Mouse (Mus musculus): ENCODE results near the gene Omp.

Gene Omp

GRCm38 (mm10) chr7:98142247-98142646 is 3.1 kb downstream of the Omp start:
- no peak for DNase-seq (ENCODE audit: low read depth)

DNA sequence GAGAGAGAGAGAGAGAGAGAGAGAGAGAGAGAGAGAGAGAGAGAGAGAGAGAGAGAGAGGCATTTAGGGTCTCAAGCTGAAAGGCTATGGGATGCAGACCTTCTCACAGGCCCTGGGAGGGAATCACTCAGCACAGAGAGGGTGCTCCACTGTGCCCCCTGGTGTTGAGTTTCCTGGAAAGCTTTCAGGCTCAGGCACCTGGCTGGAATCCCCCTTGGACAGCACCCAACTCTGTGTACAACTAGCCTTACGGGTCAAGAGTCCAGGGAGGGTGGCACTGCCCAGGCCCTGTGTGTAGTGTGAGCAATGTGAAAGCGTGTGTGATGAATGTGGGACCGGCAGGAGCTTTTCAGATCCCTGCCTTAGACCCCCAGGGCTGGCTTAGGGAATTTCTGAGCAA is 4.1 kb downstream of the Omp start:
- no peak for DNase-seq (ENCODE audit: low read depth)

GRCm38 (mm10) chr7:98140597-98140996 is 4.7 kb downstream of the Omp start:
- no peak for DNase-seq (ENCODE audit: low read depth)

DNA sequence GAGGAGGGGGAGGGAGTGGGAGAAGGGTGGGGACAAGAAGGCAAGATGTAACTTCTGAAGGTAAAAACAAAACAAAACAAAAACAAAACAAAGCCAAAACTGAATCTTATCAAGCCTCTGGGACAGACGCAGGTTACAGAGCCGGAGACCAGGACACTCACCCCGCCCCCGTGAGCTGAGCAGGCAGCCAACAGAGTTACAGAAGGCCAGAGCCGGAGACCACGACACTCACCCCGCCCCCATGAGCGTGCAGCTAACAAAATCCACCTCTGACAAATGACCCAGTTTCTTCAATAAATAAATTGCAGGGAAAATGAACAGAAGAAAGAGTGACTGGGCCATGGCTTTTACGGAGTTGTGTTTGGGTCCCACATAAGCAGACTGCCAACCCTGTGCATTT is 6.1 kb downstream of the Omp start:
- DNase-seq (ENCODE audit: low read depth), result no peak

DNA sequence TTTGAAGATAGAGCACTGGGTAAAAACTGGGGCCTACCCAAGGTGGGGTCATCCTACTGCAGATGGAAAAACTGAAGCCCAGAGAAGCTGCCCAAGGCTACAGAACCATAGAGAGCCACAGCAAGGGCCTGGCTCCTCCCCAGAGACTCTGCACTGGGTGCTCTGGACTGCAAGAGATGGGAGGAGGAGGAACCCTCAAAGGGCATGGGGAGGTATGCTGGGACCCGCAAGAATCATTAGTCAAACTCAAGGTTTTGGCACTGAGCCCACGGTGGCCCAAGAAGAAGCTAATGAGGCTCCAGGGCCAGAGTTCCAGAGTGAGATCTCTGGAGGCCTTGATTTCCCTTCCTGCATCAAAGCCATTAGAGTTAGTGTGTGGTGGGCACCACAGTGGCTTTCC is 7.3 kb downstream of the Omp start:
- DNase-seq (ENCODE audit: low read depth), result no peak

DNA sequence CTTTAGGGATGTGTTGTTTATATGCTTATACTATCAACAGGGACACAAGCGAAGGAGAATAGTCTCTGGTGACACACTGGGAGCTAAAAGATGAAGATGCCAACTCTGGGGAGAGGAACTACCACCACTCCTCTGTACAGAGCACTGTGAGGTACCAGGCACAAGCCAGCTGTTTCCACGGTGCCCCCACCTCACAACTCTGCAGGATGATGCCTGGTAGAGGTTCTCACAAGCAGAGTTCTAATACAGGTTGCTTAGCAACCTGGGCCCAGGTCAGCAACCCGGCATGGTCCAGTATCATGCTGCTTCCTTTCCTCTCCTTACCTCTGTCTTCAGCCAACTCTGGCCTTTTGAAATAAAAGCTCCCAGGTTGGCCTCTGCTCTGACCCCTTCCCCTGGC is 7.7 kb downstream of the Omp start:
- no peak for DNase-seq (ENCODE audit: low read depth)

DNA sequence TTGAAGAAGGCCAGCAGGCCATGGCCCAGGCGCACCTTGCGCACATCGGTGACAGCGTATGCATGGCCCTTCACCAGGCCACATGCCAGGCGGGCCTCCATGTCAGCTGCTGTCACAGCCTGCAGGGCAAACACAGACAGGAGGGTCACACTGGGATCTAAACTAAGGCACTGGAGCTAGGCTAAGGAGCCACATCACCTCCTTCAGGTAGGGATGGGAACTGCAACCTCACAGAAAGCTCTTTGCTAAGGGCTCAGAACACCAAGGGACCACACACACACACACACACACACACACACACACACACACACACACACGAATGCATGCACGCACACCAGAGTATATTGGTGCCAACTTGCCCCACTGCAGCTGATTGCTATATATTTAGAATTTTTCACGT is 13.6 kb downstream of the Omp start:
- no peak for DNase-seq (ENCODE audit: low read depth)

GRCm38 (mm10) chr7:98125473-98125872 is 19.8 kb downstream of the Omp start:
- peak; percentile 48 for DNase-seq (ENCODE audit: low read depth)

GRCm38 (mm10) chr7:98124701-98125100 is 20.6 kb downstream of the Omp start:
- DNase-seq (ENCODE audit: low read depth), result no peak

- no peak for DNase-seq (ENCODE audit: low read depth)
These were observed 23.6 kb downstream of the Omp start for GRCm38 (mm10) chr7:98121673-98122072.

- no peak for DNase-seq (ENCODE audit: low read depth)
These were observed 24.1 kb downstream of the Omp start for GRCm38 (mm10) chr7:98121241-98121640.

GRCm38 (mm10) chr7:98120325-98120724 is 25.0 kb downstream of the Omp start:
- DNase-seq (ENCODE audit: low read depth), result peak; percentile 46

DNA sequence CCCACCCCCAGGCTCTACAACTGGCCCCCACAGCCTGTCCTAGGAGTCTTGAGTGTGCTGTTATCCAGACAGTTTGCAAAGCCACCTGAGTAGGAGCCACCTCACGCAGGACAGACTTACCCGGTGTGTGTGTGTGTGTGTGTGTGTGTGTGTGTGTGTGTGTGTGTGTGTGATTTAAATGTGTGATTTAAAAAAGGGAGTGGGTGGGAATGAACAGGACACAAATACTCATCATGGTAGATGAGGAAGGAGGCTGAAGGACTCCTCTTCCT is 25.4 kb downstream of the Omp start:
- no peak for DNase-seq (ENCODE audit: low read depth)

DNA sequence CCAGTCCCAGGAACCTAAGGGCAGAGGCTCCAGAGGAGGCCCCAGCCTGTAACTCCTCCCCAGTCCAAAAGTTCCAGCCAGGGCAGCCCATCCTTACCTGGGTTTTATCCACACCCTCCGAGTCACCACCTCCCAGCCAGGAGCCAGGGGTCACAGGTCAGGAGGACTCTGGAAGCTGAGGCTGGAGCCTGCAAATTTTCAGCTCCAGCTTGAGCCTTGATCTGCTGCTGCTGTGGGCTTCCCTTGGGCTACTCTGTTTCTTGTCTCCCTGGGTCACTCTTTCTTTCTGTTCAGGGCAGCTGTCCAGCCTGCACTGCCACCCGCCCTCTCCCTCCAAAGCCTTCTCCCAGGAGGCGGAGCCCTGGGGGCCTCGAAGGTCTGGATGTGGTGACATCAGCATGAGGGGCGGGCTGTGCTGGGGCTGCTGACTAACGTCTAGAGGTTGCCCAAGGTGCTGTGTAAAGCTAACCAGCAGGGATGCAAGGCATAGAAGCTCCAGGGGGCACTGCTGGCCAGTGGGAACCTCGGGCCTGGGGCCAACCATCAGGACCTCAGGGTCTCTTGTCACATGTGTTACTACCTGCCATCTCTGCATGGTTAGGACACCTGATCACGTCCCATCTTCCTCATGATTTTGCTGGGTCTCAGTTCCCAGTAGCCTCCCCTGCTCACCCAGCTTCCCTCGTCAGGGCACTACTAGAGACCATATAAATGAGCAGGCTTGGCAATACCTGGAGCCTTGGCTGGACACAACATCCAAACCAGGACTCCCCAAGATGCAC is 25.9 kb downstream of the Omp start, which contains the start of gene Myo7a:
Gene Myo7a (minus strand): TSS at position 346 of the 782 bp plus-strand sequence.
- DNase-seq (ENCODE audit: low read depth), result no peak

DNA sequence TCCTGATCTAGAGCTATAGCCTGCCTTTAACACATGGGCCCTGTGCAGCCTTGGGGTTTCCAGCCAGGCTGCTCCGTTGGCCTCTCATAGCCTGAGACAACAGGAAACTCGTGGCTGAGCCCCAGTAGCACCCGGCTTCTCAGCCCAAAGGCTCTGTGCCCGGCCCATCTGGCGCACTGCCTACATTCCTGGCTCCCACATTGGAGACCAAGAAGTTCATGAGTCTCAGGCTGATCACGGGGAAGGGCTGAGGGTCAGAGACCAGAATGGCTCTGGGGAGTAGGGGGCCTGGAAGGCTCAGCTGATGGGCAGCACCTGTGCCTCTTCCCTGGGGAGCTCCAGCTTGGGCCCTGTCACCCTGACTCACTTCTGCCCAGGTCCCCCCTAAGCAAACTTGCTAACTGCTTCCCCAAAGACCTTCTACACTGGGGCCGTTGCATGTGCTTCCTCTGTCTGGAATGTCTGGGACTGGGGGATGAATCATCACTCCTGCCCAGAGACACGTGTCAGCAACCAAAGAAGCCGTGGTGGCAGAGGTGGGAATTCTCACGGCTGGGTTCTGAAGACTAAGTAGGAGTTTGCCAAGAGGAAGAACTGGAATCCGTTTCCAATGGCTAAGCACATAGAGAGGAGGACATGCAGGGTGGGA is 28.2 kb downstream of the Omp start:
- no peak for DNase-seq (ENCODE audit: low read depth)

DNA sequence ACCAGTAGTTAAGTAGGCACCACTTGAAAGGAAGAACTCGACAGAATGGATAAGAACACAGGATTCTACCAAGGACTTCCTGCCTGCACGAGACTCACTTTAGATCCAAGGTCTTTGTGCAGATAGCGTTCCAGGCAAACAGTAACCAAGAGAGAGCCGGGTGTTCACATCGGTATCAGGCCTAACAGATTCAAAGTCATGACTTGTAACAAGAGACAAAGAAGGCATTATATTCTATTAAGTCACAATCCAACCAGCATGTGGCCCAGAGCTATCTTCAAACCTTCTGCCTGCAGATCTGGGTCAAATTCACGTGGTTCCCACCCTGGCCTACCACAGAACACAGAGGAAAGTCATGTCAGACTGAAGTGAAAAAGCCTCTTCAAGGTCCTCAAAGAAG is 30.6 kb downstream of the Omp start:
- no peak for DNase-seq (ENCODE audit: low read depth)

DNA sequence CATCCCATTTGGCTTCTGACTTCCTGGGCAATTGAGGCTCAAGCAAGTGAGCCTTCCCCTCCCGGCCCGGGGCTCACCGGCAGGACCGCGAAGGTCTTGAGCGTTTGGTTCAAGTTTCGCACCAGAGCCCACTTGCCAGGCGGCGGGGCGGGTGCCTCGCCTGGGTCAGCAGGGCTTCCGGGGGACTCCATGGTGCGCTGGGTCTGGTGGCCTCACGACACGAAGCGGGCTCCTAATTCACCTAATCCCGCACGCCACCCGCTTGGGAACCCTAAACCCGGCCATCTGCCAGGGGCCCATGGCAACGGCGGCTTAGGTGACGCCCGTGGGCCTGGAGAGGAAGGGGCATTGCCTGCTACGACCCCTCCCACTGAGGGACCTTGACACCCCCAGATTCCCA is 34.1 kb downstream of the Omp start:
- DNase-seq (ENCODE audit: low read depth), result no peak

- no peak for DNase-seq (ENCODE audit: low read depth)
These were observed 35.5 kb downstream of the Omp start for GRCm38 (mm10) chr7:98109771-98110170.

DNA sequence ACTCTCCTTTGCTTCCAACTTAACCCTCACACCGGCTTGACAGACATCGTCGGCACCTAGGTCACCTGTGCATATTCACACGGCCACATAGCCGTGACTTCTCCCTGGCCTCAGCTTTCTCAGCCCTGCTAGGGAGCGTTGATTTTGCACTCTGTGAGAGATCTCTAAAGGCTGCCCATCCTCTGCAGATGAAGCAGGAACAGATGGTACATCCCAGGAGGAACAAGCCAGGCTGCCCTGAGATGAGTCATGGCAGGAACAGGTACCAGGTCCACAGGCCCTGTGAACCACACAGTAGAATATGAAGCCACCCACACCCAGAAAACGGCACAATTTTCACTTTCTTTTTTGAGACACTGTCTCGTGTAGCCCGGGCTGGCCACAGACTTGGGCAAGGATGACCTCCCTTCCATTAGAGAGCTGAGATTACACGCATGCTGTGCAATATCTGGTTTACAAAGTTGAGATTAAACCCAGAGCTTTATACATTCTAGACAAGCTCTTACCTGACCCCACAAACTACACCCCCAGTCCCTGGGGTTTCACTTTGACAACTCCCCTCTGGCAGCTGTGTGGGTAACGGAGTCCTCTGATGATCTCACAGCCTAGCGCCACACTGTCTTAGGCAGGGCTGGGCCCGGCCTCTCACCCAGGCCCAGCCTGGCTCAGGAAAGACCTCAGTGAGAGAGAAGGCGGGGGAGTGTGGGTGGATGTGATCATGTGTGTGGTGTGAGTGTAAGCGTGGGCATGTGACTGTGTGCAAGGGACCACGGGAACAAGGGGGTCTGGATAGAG is 36.5 kb downstream of the Omp start:
- no peak for DNase-seq (ENCODE audit: low read depth)

DNA sequence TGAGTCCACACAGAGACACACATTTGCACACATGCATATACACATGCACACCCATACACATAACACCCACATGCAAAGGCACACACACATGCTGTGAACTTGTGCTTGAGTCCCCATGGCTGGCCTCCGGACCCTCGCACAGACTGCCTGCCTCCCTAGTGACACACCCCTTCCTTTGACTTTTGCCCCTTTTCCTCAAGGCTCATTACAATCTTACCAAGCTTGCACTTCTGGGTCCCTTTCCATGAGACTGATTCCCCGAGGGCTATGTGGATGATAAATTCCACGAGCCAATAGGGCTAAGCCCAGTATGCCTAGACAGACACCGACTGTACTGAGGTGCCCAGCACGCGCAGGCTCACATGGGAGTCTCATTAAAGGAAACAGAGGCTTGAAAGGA is 39.0 kb downstream of the Omp start:
- DNase-seq (ENCODE audit: low read depth), result no peak

DNA sequence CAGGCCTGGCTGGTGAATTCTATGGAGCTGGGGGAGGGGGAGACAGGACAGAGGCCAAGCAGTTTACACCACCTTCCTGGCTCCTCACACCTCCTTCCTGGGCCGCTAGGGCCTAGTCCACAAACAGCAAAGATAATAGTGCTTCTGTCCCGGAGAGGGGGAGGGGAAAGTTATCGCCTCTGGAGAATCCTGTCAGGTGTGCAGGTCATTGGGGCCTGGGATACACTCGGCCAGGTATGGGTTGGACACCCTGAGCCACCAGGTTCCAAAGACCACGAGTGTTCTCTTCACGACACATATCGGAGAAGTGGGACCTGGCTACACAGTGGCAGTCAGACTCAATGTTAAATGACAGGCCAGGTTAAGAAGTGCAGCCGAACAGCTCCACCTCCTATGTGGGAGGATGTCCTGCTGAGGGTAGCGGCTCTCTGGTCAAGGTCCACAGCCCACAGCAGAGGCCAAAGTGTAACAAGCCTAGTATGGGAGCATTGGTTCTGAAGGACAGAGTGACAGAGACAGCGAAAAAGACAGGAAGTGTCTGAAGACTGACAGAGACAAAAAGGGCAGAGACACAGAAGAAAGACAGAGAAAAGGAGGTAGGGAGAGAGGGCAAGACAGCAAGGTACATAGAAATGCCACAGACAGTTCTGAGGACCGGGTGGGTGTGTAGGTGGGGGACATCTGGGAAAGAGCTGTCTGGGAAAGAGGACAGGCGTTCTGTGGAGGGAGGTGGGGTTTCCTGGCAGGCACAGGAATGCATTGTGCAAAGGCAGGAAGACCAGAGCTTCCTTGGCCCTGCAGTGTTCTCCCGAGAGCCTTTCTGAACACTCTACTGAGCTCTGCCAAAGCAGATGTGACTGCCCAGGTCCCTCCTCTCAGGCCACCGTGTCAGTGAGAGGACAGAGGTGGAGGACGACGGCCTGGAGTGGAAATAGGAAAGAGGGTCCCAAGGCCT is 40.5 kb downstream of the Omp start:
- no peak for DNase-seq (ENCODE audit: low read depth)

GRCm38 (mm10) chr7:98103942-98104292 is 41.4 kb downstream of the Omp start:
- no peak for DNase-seq (ENCODE audit: low read depth)
